Mouse (Mus musculus) neural tube, embryonic 15.5 days (tissue): ENCODE measurements around the gene Cbr1. TPM values are rescaled to one million over a fixed set of nuclear protein-coding genes. Genes with fewer than 3 reads are reported as not detected.

Experiments
- ATAC-seq: fragments of 200-750 bp; cut with Nextera tagmentation; 2 replicates; pipeline ENCODE4 v1.8.0; 2017; ENCODE audit warnings: mild to moderate bottlenecking, moderate TSS enrichment, moderate library complexity; ENCODE audit not compliant: low FRiP score
- H3K27ac ChIP-seq: fragments of 300-500 bp; sonication (generic); replicated peaks from 2 replicates; pipeline ENCODE4 v1.5.1; 2015; ENCODE audit warnings: mild to moderate bottlenecking, inconsistent platforms
- H3K27me3 ChIP-seq: fragments of 300-500 bp; sonication (generic); replicated peaks from 2 replicates; pipeline ENCODE4 v1.6.1; 2015; ENCODE audit warnings: inconsistent platforms
- H3K36me3 ChIP-seq: fragments of 300-500 bp; sonication (generic); 2 replicates; pipeline ENCODE4 v1.6.1; 2015; ENCODE audit warnings: inconsistent platforms
- H3K4me1 ChIP-seq: fragments of 300-500 bp; sonication (generic); 2 replicates; pipeline ENCODE4 v1.6.1; 2015; ENCODE audit warnings: inconsistent platforms
- H3K4me2 ChIP-seq: fragments of 300-500 bp; sonication (generic); 2 replicates; pipeline ENCODE4 v1.6.1; 2015; ENCODE audit warnings: inconsistent platforms, mild to moderate bottlenecking, moderate library complexity
- H3K4me3 ChIP-seq: fragments of 300-500 bp; sonication (generic); replicated peaks from 2 replicates; pipeline ENCODE4 v1.5.1; 2015; ENCODE audit warnings: mild to moderate bottlenecking, inconsistent platforms
- H3K9ac ChIP-seq: fragments of 300-500 bp; sonication (generic); replicated peaks from 2 replicates; pipeline ENCODE4 v1.6.1; 2015; ENCODE audit warnings: mild to moderate bottlenecking, inconsistent platforms
- H3K9me3 ChIP-seq: fragments of 300-500 bp; sonication (generic); replicated peaks from 2 replicates; pipeline ENCODE4 v1.6.1; 2016; ENCODE audit warnings: inconsistent platforms
- WGBS: fragments of 180-500 bp; shearing (Covaris S2); methylation state at CpG from one replicate; pipeline ENCODE4 v1.1.7; 2015; ENCODE audit warnings: mixed read lengths; 5-methylcytosine and 5-hydroxymethylcytosine counted together
- polyA plus RNA-seq: library from polyadenylated mRNA; unstranded; fragments of >200 nt; fragmentation: Nextera tagmentation; extraction: Ambion mirVana; gene quantifications from 2 replicates; pipeline ENCODE4 v1.2.1, GENCODE M21; 2015

Cbr1 gene
- polyA plus RNA-seq, 1 experiment from 2014 or later = 155 TPM

DNA sequence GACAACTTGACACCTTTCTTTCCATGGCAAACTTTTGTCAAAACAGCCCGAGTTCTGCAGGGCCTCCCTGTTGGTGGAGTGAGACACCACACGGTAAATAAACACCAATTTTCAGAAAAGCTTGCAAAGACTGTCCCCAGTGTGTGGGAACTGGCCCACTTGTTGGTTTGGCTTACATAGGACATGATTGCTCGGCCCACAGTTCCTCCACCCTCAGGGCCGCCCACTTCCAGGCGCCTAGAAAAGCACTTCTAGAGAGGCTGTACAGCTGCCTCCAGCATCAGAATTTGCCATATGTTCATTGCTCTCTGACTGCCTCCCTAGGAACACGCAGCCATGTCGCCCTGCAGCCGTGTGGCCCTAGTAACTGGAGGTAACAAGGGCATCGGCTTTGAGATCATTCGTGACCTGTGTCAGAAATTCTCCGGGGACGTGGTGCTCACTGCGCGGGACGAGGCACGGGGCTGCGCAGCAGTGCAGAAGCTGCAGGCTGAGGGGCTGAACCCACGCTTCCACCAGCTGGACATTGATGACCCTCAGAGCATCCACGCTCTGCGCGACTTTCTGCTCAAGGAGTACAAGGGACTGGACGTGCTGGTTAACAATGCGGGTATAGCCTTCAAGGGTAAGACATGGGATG lies 22.2 kb downstream of the Cbr1 start, which contains the start of gene Gm5678:
Gm5678 (plus strand) TSS at position 337 of the 640 bp plus-strand sequence.
- no peak within 1 kb of the TSS for H3K4me2 ChIP-seq
- H3K27me3 ChIP-seq = no peaks in the 10 kb centered on the region
- no peaks in the 10 kb centered on the region for H3K9me3 ChIP-seq
- H3K4me3 ChIP-seq = no peak within 1 kb of the TSS
- no peak within 1 kb of the TSS for H3K9ac ChIP-seq
- 83% methylated on average over 23 of the region's 23 CpGs for WGBS
- no peak for ATAC-seq
- H3K36me3 ChIP-seq = no peaks in the 10 kb centered on the region
- no peak within 1 kb of the TSS for H3K27ac ChIP-seq
- no peaks in the 10 kb centered on the region for H3K4me1 ChIP-seq

GRCm38 (mm10) chr16:93644006-93644405 lies 38.4 kb downstream of the Cbr1 start:
- Histone ChIP-seq H3K4me3 (no peak overlapping the region), H3K4me1 (no peaks in the 10 kb centered on the region), H3K27ac (no peak overlapping the region), H3K9me3 (no peaks in the 10 kb centered on the region), H3K36me3 (no peaks in the 10 kb centered on the region), H3K9ac (no peak overlapping the region), H3K4me2 (no peak overlapping the region), H3K27me3 (no peaks in the 10 kb centered on the region)
- 79% methylated on average over 4 of the region's 4 CpGs for WGBS
- ATAC-seq = no peak

DNA sequence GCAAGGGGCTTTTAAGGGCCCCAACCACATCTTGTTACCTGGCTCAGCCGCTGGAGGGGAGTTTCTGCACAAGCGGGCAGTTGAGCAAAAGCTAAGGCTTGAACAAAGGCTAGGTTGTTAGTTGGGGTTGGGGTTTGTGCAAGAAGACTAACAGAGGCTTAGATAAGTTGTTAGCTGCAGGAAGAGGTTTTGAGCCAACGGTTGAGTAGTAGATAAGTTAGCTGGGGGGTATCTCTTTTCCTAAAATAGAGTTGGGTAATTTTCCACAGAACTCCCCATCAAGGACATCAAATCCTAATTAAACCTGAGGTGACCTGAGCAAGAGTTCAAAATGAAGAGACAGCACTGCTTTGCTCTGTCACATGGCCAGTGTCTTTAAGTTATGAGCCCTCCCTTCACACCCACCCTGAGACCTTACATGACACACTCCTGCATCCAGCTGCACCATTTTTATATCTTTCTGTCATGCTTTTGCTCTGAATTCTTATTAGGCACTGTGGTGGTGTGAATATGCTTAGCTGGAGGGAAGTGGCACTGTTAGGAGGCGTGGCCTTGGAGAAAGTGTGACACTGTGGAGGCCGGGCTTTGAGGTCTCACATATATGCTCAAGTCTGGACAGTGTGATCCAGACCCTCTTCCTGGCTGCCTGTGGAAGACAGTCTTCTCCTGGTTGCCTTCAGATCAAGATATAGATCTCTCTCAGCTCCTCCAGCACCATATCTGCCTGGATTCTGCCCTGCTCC lies 43.0 kb downstream of the Cbr1 start:
- no peaks in the 10 kb centered on the region for H3K36me3 ChIP-seq
- H3K27me3 ChIP-seq = no peaks in the 10 kb centered on the region
- no peak overlapping the region for H3K9ac ChIP-seq
- no peaks in the 10 kb centered on the region for H3K4me1 ChIP-seq
- whole genome bisulfite sequencing = 85% methylated on average over 5 of the region's 5 CpGs
- no peak overlapping the region for H3K4me3 ChIP-seq
- H3K27ac ChIP-seq = no peak overlapping the region
- ATAC-seq = no peak
- H3K9me3 ChIP-seq = no peaks in the 10 kb centered on the region
- H3K4me2 ChIP-seq = no peak overlapping the region

Other genes starting within 250 kb of the Cbr1 start
- 18.0 and 18.9 TPM in 2 replicates for gene Setd4, start 1.8 kb upstream of the Cbr1 start, polyA plus RNA-seq
- gene Gm5678, start 22.2 kb downstream of the Cbr1 start, polyA plus RNA-seq = not detected in 2 replicates
- gene Cbr3, start 77.4 kb downstream of the Cbr1 start, polyA plus RNA-seq = 1.7 and 2.0 TPM in 2 replicates
- gene Dop1b, start 106.1 kb downstream of the Cbr1 start, polyA plus RNA-seq = 33.4 and 38.3 TPM in 2 replicates
- 31.9 and 32.1 TPM in 2 replicates for gene Morc3, start 226.3 kb downstream of the Cbr1 start, polyA plus RNA-seq